Mouse (Mus musculus) heart, embryonic 10.5 days (tissue): ENCODE measurements around the gene Ankrd13d. TPM values are rescaled to one million over a fixed set of nuclear protein-coding genes. Genes with fewer than 3 reads are reported as not detected.
"Not testable (repeated sequence)": the region's sequence is repeated elsewhere in the genome, so short reads cannot be mapped to it uniquely, and the experiment has no call there.

Experiments
- DNase-seq: peaks from one replicate; pipeline ENCODE4 v3.0.0-alpha.2; 2017; ENCODE audit warnings: low spot score
- H3K27ac ChIP-seq: fragments of 300-500 bp; sonication (generic); 2 replicates; pipeline ENCODE4 v1.5.1; 2016; ENCODE audit warnings: mild to moderate bottlenecking
- H3K27me3 ChIP-seq: fragments of 300-500 bp; sonication (generic); 2 replicates; pipeline ENCODE4 v1.6.1; 2016; ENCODE audit warnings: mild to moderate bottlenecking; ENCODE audit not compliant: poor library complexity, insufficient read depth, severe bottlenecking
- H3K36me3 ChIP-seq: fragments of 300-500 bp; sonication (generic); 2 replicates; pipeline ENCODE4 v1.6.1; 2016; ENCODE audit warnings: mild to moderate bottlenecking, moderate library complexity
- H3K4me1 ChIP-seq: fragments of 300-500 bp; sonication (generic); 2 replicates; pipeline ENCODE4 v1.6.1; 2016; ENCODE audit warnings: mild to moderate bottlenecking
- H3K4me3 ChIP-seq: fragments of 300-500 bp; sonication (generic); 2 replicates; pipeline ENCODE4 v1.5.1; 2016; ENCODE audit warnings: mild to moderate bottlenecking, moderate library complexity
- H3K9me3 ChIP-seq: fragments of 300-500 bp; sonication (generic); 2 replicates; pipeline ENCODE4 v1.6.1; 2016; ENCODE audit warnings: mild to moderate bottlenecking, moderate library complexity
- whole genome bisulfite sequencing: fragments of 180-500 bp; shearing (Covaris S2); methylation state at CpG from one replicate; pipeline ENCODE4 v1.1.7; 2016; 5-methylcytosine and 5-hydroxymethylcytosine counted together
- polyA plus RNA-seq: library from polyadenylated mRNA; unstranded; fragments of >200 nt; fragmentation: Nextera tagmentation; extraction: Ambion mirVana; gene quantifications from 2 replicates; pipeline ENCODE4 v1.2.1, GENCODE M21; 2016

The Ankrd13d gene
- polyA plus RNA-seq, 1 experiment from 2014 or later = 3.6 TPM

DNA sequence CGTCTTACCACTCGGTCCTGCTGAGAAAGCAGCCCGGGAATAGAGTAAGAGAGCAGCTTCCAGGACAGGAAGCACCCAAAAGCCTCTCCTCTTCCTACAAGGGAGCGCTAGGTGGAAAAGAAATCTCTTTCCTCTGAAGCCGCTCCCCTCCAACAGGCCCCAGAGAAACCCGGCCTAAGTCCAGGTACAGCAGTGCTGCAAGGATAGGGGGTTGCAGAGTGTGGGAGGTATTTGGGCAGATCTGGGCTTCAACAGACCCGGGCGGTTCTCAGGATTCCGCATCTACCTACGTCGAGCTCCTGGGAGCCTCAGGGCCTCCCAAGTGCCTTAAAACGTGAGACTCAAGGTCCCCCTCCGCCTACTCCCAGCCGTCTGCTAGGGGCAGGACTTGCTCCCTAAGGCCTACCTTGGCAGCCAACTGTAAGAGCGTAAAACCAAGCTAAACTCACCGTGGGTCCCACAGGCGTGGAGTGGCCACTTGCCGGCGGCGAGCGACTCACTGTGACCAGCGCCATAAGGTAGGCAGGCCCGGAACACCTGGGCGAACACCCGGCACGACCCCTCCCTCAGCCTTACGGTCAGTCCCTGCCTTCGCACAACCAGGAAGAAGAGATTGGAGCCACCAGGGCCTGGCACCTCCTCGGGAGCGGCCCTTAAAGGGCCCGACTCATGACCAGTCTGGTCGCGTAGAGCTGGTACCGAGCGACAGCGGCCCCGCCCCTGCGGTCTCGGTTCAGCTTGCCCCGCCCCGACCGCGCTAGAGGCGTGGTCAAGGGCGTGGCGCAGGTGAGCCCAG is 14.2 kb downstream of the Ankrd13d start, which contains the start of gene Ssh3:
Gene Ssh3, minus strand, starts transcription at position 615 of the 796 bp plus-strand sequence.
- Histone ChIP-seq H3K36me3 (0 out of 2 replicates have a peak, but pooled peaks cover 4% of the 10 kb centered on the region), H3K27ac (peak within 1 kb of the TSS; percentile 26), H3K9me3 (no peaks in the 10 kb centered on the region), H3K4me1 (peaks cover 10% of the 10 kb centered on the region), H3K4me3 (peak within 1 kb of the TSS; percentile 65), H3K27me3 (peaks cover 75% of the 10 kb centered on the region)
- 5% methylated on average over 46 of the region's 46 CpGs for WGBS
- DNase-seq = peak; percentile 83

DNA sequence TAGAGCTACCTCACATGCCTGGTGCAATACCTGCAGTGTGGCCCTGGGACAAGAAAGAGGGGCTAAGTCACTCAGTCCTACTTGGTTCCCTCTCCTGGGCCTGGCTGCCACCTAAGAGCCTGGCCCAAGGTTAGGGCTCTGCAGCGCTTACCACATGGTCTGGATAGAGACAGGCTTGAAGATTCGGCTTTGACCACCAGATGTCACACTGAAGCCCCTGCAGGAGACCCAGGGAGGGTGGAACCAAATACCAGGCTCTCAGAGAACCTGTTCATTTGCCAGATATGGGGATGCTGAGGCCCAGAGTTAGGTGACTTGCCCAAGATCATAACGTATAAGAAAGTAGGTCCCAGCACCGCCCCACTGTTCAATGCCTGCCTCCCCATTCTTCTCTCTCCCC is 17.0 kb downstream of the Ankrd13d start:
- no peaks in the 10 kb centered on the region for H3K9me3 ChIP-seq
- WGBS = 53% methylated on average over 4 of the region's 4 CpGs
- H3K27ac ChIP-seq = no peak overlapping the region
- DNase-seq = no peak
- 0 out of 2 replicates have a peak, but pooled peaks cover 4% of the 10 kb centered on the region for H3K36me3 ChIP-seq
- peaks cover 72% of the 10 kb centered on the region for H3K27me3 ChIP-seq
- no peak overlapping the region for H3K4me3 ChIP-seq
- H3K4me1 ChIP-seq = peaks cover 22% of the 10 kb centered on the region

- H3K9me3 ChIP-seq = no peaks in the 10 kb centered on the region
- DNase-seq = no peak
- no peak overlapping the region for H3K27ac ChIP-seq
- WGBS = 85% methylated on average over 6 of the region's 6 CpGs
- peaks cover 28% of the 10 kb centered on the region for H3K4me1 ChIP-seq
- no peak overlapping the region for H3K4me3 ChIP-seq
- H3K27me3 ChIP-seq = peaks cover 55% of the 10 kb centered on the region
- no peaks in the 10 kb centered on the region for H3K36me3 ChIP-seq
Observed at GRCm38 (mm10) chr19:4264171-4264780, 18.7 kb downstream of the Ankrd13d start.

DNA sequence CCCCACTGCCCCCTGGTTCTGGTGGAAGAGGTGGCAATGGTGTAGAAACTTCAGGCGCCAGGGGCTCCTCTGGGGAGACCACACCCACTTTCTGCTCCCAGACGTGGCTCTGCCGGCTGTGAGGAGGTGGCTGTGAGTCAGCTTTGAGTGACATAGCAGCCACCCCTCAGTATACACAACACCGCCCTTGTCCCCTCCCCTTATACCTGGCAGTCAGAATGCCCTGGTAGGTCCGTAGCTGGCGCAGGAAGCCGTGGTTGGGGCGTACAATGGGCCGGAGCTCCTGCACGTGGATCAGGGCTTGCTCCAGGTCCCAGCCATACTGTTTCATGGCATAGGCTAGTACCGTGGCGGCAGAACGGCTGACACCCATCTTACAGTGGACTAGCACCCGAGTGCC is 19.2 kb downstream of the Ankrd13d start:
- no peak for DNase-seq
- WGBS = 60% methylated on average over 14 of the region's 14 CpGs
- Histone ChIP-seq H3K27ac (no peak overlapping the region), H3K4me1 (peaks cover 22% of the 10 kb centered on the region), H3K27me3 (peaks cover 49% of the 10 kb centered on the region), H3K4me3 (no peak overlapping the region), H3K9me3 (no peaks in the 10 kb centered on the region), H3K36me3 (no peaks in the 10 kb centered on the region)

- peaks cover 40% of the 10 kb centered on the region for H3K27me3 ChIP-seq
- 69% methylated on average over 6 of the region's 6 CpGs for WGBS
- no peak overlapping the region for H3K27ac ChIP-seq
- H3K36me3 ChIP-seq = no peaks in the 10 kb centered on the region
- H3K4me1 ChIP-seq = peaks cover 23% of the 10 kb centered on the region
- H3K9me3 ChIP-seq = no peaks in the 10 kb centered on the region
- H3K4me3 ChIP-seq = no peak overlapping the region
- no peak for DNase-seq
Observed at GRCm38 (mm10) chr19:4262756-4263155, 20.2 kb downstream of the Ankrd13d start.

- no peaks in the 10 kb centered on the region for H3K36me3 ChIP-seq
- WGBS = 59% methylated on average over 8 of the region's 8 CpGs
- peaks cover 28% of the 10 kb centered on the region for H3K4me1 ChIP-seq
- peaks cover 30% of the 10 kb centered on the region for H3K27me3 ChIP-seq
- no peak overlapping the region for H3K4me3 ChIP-seq
- DNase-seq = no peak
- no peaks in the 10 kb centered on the region for H3K9me3 ChIP-seq
- H3K27ac ChIP-seq = no peak overlapping the region
Observed at GRCm38 (mm10) chr19:4261038-4261698, 21.8 kb downstream of the Ankrd13d start.

- DNase-seq = no peak
- Histone ChIP-seq H3K4me1 (peaks cover 30% of the 10 kb centered on the region), H3K27ac (peak overlapping the region; percentile 81), H3K9me3 (no peaks in the 10 kb centered on the region), H3K4me3 (peak overlapping the region; percentile 69), H3K27me3 (peaks cover 4% of the 10 kb centered on the region; the same call in 1 of the 2 replicates), H3K36me3 (no peaks in the 10 kb centered on the region)
- WGBS = 23% methylated on average over 12 of the region's 12 CpGs
Observed at GRCm38 (mm10) chr19:4257897-4258252, 25.1 kb downstream of the Ankrd13d start.

- Histone ChIP-seq H3K27me3 (peaks cover 4% of the 10 kb centered on the region; the same call in 1 of the 2 replicates), H3K27ac (peak overlapping the region; percentile 81), H3K4me3 (peak overlapping the region; percentile 69), H3K36me3 (no peaks in the 10 kb centered on the region), H3K4me1 (peaks cover 30% of the 10 kb centered on the region), H3K9me3 (no peaks in the 10 kb centered on the region)
- 1% methylated on average over 41 of the region's 41 CpGs for WGBS
- peak; percentile 95 for DNase-seq
Observed at GRCm38 (mm10) chr19:4257216-4257896, 25.6 kb downstream of the Ankrd13d start.

- H3K4me3 ChIP-seq = no peak overlapping the region
- peaks cover 4% of the 10 kb centered on the region; the same call in 1 of the 2 replicates for H3K27me3 ChIP-seq
- peaks cover 26% of the 10 kb centered on the region for H3K4me1 ChIP-seq
- DNase-seq = no peak
- H3K27ac ChIP-seq = no peak overlapping the region
- H3K9me3 ChIP-seq = no peaks in the 10 kb centered on the region
- H3K36me3 ChIP-seq = no peaks in the 10 kb centered on the region
- 69% methylated on average over 11 of the region's 11 CpGs for WGBS
Observed at GRCm38 (mm10) chr19:4255583-4256162, 27.3 kb downstream of the Ankrd13d start.

DNA sequence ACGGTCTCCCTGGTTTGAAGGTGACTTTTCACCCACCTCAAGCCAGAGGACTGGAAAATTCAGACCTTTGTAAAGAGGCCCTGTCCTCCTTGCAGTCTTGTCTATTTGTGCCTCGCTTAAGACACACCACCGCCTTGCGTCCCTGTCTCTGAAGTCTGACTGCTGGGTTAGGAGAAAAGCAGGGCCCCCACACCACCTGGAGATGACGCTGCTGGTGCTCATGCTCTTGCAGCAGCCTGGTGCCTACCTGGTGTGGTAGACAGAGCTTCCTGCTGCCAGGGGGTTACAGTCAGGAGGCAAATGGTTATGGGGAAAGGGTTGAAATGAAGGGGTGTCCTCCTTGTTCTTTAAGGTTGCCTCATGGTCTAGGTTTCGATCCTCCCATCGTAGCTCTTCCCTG is 28.7 kb downstream of the Ankrd13d start:
- Histone ChIP-seq H3K4me3 (no peak overlapping the region), H3K4me1 (peaks cover 21% of the 10 kb centered on the region), H3K27ac (no peak overlapping the region), H3K9me3 (no peaks in the 10 kb centered on the region), H3K27me3 (peaks cover 4% of the 10 kb centered on the region; the same call in 1 of the 2 replicates), H3K36me3 (no peaks in the 10 kb centered on the region)
- WGBS = 77% methylated on average over 7 of the region's 7 CpGs
- DNase-seq = no peak

DNA sequence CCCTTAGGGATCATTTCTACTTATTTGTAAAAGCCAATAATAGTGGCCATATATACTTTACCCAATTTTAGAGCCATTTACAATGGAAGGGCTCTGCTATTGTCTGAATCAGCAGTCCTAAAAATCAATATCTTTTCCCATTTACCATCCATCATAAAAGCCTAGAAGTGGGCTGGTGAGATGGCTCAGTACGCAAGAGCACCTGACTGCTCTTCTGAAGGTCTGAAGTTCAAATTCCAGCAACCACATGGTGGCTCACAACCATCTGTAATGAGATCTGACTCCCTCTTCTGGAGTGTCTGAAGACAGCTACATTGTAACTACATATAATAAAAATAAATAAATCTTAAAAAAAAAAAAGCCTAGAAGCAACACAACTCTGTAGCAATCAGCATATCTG is 34.3 kb downstream of the Ankrd13d start:
- H3K36me3 ChIP-seq, DNase-seq, H3K27me3 ChIP-seq, H3K9me3 ChIP-seq, H3K4me3 ChIP-seq, H3K27ac ChIP-seq, H3K4me1 ChIP-seq: not testable (repeated sequence)
- 63% methylated on average over 1 of the region's 1 CpGs for WGBS

GRCm38 (mm10) chr19:4247010-4247409 is 35.9 kb downstream of the Ankrd13d start:
- Histone ChIP-seq H3K27me3 (no peaks in the 10 kb centered on the region), H3K27ac (no peak overlapping the region), H3K4me3 (no peak overlapping the region), H3K36me3 (no peaks in the 10 kb centered on the region), H3K4me1 (no peaks in the 10 kb centered on the region), H3K9me3 (no peaks in the 10 kb centered on the region)
- 51% methylated on average over 1 of the region's 1 CpGs for WGBS
- no peak for DNase-seq
